Mouse (Mus musculus) small intestine, adult 2 months (tissue): ENCODE results near the gene Osbpl11.

Experiments used
- CTCF ChIP-seq: fragments of 200-500 bp; IDR thresholded peaks from 2 replicates; pipeline ENCODE4 v1.5.1; 2012; ENCODE audit warnings: low read depth, mild to moderate bottlenecking, control low read depth, inconsistent platforms, low read length, moderate library complexity, mixed read lengths; ENCODE audit not compliant: insufficient replicate concordance, insufficient read length; ENCODE audit errors: extremely low read depth
- POLR2A ChIP-seq: fragments of 200-500 bp; IDR thresholded peaks from 2 replicates; pipeline ENCODE4 v1.6.1; 2012; ENCODE audit warnings: low read depth, mild to moderate bottlenecking, control low read depth, inconsistent platforms, low read length, moderate library complexity

DNA sequence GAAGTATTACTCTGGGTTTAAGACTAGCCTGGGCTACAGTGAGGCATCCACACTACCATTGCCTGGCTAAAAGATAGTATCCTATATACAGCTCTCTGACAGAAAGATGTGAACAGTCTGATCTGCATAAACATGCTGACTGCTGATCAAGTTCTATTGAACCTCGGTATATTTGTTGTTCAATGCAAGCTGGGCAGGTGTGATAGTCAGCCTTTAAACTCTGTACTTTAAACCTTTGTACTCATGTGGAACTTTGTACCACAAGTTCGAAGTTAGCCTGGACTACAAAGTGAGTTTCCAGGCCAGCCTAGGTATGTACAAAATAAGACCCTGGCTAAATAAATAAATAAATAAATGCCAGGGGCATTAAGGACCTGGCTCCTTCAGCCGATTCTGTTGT lies 37.6 kb downstream of the Osbpl11 start:
- TF ChIP-seq CTCF (no peak), POLR2A (no peak)
